Mouse (Mus musculus): ENCODE measurements at regions not wholly inside any gene's neighbourhood (a gene's known extent, or its start where the extent isn't known, plus 50 kb on each side); places are given as distances from the start of the nearest gene placed in this dataset.

DNA sequence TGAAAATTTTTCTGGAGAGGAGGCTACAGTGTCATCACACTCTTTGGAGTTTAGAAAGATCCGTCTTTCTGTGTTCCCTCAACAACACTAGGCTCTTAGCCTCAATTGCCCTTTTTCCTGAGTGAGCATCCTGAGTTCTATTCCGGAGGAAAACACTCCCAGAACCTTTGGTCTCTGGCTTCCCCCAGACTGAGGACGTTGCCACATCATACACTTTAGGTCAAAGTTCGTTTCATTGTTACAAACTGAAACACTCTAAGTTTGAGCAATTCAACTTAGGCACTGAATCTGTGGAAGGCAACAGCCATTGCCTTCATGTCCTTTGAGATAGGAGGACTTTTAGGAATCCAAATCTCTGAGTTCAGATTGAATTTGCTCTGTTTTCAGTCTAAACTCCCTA lies 85.0 kb downstream of the Arl4a start:
- H3K4me3 ChIP-seq (replicated peaks; ENCODE audit: low read depth, low read length), result no peak overlapping the region
- no peak overlapping the region for H3K9ac ChIP-seq (ENCODE audit: low read depth, low read length)
- no peaks in the 10 kb centered on the region for H3K4me1 ChIP-seq (replicated peaks; ENCODE audit: insufficient read depth, low read length)
- ATAC-seq (replicated peaks; ENCODE audit: low FRiP score, low read depth), result no peak
- no peaks in the 10 kb centered on the region for H3K27me3 ChIP-seq (ENCODE audit: insufficient read depth, low read length)
- no peaks in the 10 kb centered on the region for H3K9me3 ChIP-seq (replicated peaks; ENCODE audit: low read length)
- no peak for TF ChIP-seq CTCF (IDR thresholded peaks at IDR 0.05; ENCODE audit: low read depth)
- DNase-seq (ENCODE audit: low spot score), result no peak
- no peak overlapping the region for H3K27ac ChIP-seq
- 62% methylated on average over 4 of the region's 4 CpGs for WGBS
- H3K4me2 ChIP-seq (ENCODE audit: low read length), result no peak overlapping the region
- H3K36me3 ChIP-seq (ENCODE audit: insufficient read depth, low read length), result no peaks in the 10 kb centered on the region

DNA sequence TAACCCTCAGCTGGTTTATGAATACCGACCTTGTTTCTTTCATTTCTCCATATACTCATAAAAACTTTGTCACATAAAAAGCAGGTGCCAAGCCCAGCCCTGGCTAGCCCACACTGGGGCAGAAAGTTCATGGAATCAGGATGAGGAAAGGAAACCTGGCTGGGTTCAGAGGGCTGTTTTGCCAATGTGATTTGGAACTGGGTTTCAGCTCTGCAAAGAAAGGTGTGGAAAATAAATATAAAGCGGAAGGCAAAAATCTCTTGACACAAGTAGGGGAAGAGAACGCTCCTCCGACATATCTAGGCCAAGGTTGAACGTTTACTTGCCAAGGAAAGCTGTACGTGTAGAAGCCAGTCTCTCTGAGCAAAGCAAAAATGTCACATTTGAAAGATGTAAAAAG lies 85.9 kb downstream of the Arl4a start:
- Histone ChIP-seq H3K27me3 (ENCODE audit: insufficient read depth, low read length) (no peaks in the 10 kb centered on the region), H3K9me3 (replicated peaks; ENCODE audit: low read length) (no peaks in the 10 kb centered on the region), H3K4me3 (replicated peaks; ENCODE audit: low read depth, low read length) (no peak overlapping the region), H3K9ac (ENCODE audit: low read depth, low read length) (no peak overlapping the region), H3K4me2 (ENCODE audit: low read length) (no peak overlapping the region), H3K27ac (no peak overlapping the region), H3K36me3 (ENCODE audit: insufficient read depth, low read length) (no peaks in the 10 kb centered on the region), H3K4me1 (replicated peaks; ENCODE audit: insufficient read depth, low read length) (no peaks in the 10 kb centered on the region)
- DNase-seq (ENCODE audit: low spot score), result no peak
- ATAC-seq (replicated peaks; ENCODE audit: low FRiP score, low read depth), result no peak
- 83% methylated on average over 6 of the region's 6 CpGs for whole genome bisulfite sequencing
- no peak for TF ChIP-seq CTCF (IDR thresholded peaks at IDR 0.05; ENCODE audit: low read depth)

DNA sequence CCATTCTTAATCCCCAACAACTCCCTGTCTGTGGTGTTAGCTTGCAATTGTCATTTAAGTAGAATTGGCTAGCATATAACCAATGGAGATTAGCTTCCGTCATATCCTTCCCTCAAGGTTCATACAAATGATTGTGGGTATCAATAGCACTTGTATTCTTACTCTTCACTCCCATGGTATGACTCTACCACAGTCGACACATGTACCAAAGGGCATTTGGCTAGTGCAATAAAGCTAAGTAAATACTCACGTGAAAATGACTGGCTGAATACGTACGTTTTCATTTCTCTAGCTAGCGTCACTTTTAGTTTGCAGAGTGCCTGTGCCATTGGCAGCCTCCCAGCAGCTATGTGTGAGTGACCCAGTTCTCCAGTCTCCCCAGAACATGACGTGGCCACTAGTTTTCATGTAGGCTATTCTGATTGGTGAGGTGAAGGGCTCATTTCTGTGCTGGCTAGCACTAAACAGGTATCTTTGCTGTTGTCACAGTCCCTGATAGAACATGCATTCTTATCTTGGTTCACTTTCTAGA lies 87.5 kb downstream of the Arl4a start:
- H3K4me1 ChIP-seq (replicated peaks; ENCODE audit: insufficient read depth, low read length), result no peaks in the 10 kb centered on the region
- H3K9me3 ChIP-seq (replicated peaks; ENCODE audit: low read length), result no peaks in the 10 kb centered on the region
- no peaks in the 10 kb centered on the region for H3K27me3 ChIP-seq (ENCODE audit: insufficient read depth, low read length)
- no peak for ATAC-seq (replicated peaks; ENCODE audit: low FRiP score, low read depth)
- WGBS, result 82% methylated on average over 7 of the region's 7 CpGs
- no peak overlapping the region for H3K4me2 ChIP-seq (ENCODE audit: low read length)
- no peaks in the 10 kb centered on the region for H3K36me3 ChIP-seq (ENCODE audit: insufficient read depth, low read length)
- TF ChIP-seq CTCF (IDR thresholded peaks at IDR 0.05; ENCODE audit: low read depth), result no peak
- no peak overlapping the region for H3K9ac ChIP-seq (ENCODE audit: low read depth, low read length)
- no peak overlapping the region for H3K4me3 ChIP-seq (replicated peaks; ENCODE audit: low read depth, low read length)
- no peak overlapping the region for H3K27ac ChIP-seq
- DNase-seq (ENCODE audit: low spot score), result no peak

DNA sequence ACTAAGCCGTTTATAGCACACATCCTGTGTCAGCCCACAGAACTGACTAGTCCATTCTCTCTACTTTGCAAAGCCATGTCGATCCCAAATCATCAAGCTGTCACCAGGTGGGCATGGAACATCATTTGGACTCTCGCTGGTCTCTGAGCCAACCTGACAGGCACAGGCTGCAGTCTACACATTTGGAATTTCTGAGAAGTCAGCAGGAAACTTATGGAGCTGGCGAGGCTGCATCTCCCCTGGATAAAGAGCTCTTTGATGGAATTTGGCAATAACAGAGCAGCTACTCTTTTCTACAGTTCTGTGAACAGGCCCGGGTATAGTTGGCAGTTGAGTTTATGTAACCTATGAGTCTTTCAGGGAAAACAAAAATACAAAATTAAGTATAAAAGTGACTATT lies 94.9 kb downstream of the Arl4a start:
- ATAC-seq (replicated peaks; ENCODE audit: low FRiP score, low read depth) (no peak), DNase-seq (ENCODE audit: low spot score) (no peak)
- no peak for TF ChIP-seq CTCF (IDR thresholded peaks at IDR 0.05; ENCODE audit: low read depth)
- H3K9ac ChIP-seq (ENCODE audit: low read depth, low read length), result no peak overlapping the region
- H3K27ac ChIP-seq, result no peak overlapping the region
- H3K9me3 ChIP-seq (replicated peaks; ENCODE audit: low read length), result no peaks in the 10 kb centered on the region
- 71% methylated on average over 5 of the region's 5 CpGs for WGBS
- H3K4me3 ChIP-seq (replicated peaks; ENCODE audit: low read depth, low read length), result no peak overlapping the region
- no peak overlapping the region for H3K4me2 ChIP-seq (ENCODE audit: low read length)
- no peaks in the 10 kb centered on the region for H3K36me3 ChIP-seq (ENCODE audit: insufficient read depth, low read length)
- H3K4me1 ChIP-seq (replicated peaks; ENCODE audit: insufficient read depth, low read length), result no peaks in the 10 kb centered on the region
- no peaks in the 10 kb centered on the region for H3K27me3 ChIP-seq (ENCODE audit: insufficient read depth, low read length)

DNA sequence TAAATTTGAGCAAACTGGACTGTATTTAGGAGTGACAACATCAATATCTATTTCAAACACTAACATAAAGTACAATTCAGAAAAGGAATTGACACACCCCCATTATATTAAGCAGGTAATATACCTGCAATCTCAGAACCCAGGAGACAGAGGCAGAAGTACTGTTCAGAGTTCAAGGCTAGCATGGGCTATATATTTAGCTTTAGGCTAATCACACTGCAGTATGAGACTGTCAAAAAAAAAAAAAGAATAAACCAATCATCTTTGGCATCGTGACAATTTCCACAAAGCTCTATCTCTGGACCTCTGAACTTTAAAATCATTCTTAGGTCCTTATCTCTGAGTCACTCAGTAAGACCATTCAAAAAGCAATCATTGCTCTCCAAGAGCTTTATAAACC lies 96.7 kb downstream of the Arl4a start:
- no peaks in the 10 kb centered on the region for H3K4me1 ChIP-seq (replicated peaks; ENCODE audit: insufficient read depth, low read length)
- ATAC-seq (replicated peaks; ENCODE audit: low FRiP score, low read depth) (no peak), DNase-seq (ENCODE audit: low spot score) (no peak)
- no peak for TF ChIP-seq CTCF (IDR thresholded peaks at IDR 0.05; ENCODE audit: low read depth)
- no peaks in the 10 kb centered on the region for H3K27me3 ChIP-seq (ENCODE audit: insufficient read depth, low read length)
- no peak overlapping the region for H3K9ac ChIP-seq (ENCODE audit: low read depth, low read length)
- H3K36me3 ChIP-seq (ENCODE audit: insufficient read depth, low read length), result no peaks in the 10 kb centered on the region
- H3K27ac ChIP-seq, result no peak overlapping the region
- H3K9me3 ChIP-seq (replicated peaks; ENCODE audit: low read length), result no peaks in the 10 kb centered on the region
- WGBS, result 88% methylated on average over 1 of the region's 1 CpGs
- H3K4me2 ChIP-seq (ENCODE audit: low read length), result no peak overlapping the region
- H3K4me3 ChIP-seq (replicated peaks; ENCODE audit: low read depth, low read length), result no peak overlapping the region

DNA sequence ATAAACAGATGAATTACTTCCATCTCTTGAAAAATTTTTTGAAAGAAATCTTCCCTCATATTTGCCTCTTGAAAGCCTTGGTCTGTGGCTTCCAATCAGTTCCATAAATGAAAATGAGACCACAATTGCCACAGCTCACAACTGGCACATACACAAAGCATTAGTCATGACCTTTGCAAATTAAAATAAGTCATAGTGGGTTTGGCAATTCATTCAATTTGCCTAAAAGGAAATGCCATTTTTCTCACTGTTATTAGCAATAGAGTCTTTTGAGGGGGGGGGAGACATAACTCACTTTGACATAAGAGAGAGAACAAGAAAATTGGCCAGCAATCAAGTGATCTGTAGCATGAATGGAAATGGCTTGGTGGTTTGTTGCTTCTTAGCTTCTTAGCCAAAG lies 98.8 kb downstream of the Arl4a start:
- no peak for ATAC-seq (replicated peaks; ENCODE audit: low FRiP score, low read depth)
- H3K27me3 ChIP-seq (ENCODE audit: insufficient read depth, low read length), result no peaks in the 10 kb centered on the region
- no peak overlapping the region for H3K4me3 ChIP-seq (replicated peaks; ENCODE audit: low read depth, low read length)
- H3K9ac ChIP-seq (ENCODE audit: low read depth, low read length), result no peak overlapping the region
- H3K27ac ChIP-seq, result no peak overlapping the region
- no peak overlapping the region for H3K4me2 ChIP-seq (ENCODE audit: low read length)
- no peaks in the 10 kb centered on the region for H3K4me1 ChIP-seq (replicated peaks; ENCODE audit: insufficient read depth, low read length)
- DNase-seq (ENCODE audit: low spot score), result no peak
- H3K9me3 ChIP-seq (replicated peaks; ENCODE audit: low read length), result no peaks in the 10 kb centered on the region
- no peaks in the 10 kb centered on the region for H3K36me3 ChIP-seq (ENCODE audit: insufficient read depth, low read length)
- TF ChIP-seq CTCF (IDR thresholded peaks at IDR 0.05; ENCODE audit: low read depth), result no peak

DNA sequence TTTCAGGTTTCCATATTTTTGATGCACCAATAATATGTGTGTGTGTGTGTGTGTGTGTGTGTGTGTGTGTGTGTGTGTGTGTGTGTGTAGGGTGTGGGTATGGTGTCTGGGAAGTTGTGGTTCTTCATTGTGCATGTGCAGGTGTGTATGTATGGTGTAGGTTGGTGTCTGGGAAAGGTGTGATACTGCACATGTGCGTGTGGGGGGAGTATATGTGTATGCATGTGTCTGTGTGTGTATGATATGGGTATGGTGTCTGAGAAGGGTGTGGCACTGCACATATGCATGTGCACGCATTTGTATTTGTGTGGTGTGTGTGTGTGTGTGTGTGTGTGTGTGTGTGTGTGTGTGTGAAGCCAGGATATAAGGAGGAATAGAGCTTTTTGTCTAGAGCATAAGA lies 99.6 kb downstream of the Arl4a start:
- Histone ChIP-seq H3K27ac (no peak overlapping the region), H3K4me3 (replicated peaks; ENCODE audit: low read depth, low read length) (no peak overlapping the region), H3K9ac (ENCODE audit: low read depth, low read length) (no peak overlapping the region), H3K4me1 (replicated peaks; ENCODE audit: insufficient read depth, low read length) (no peaks in the 10 kb centered on the region), H3K27me3 (ENCODE audit: insufficient read depth, low read length) (no peaks in the 10 kb centered on the region), H3K9me3 (replicated peaks; ENCODE audit: low read length) (no peaks in the 10 kb centered on the region), H3K4me2 (ENCODE audit: low read length) (no peak overlapping the region), H3K36me3 (ENCODE audit: insufficient read depth, low read length) (no peaks in the 10 kb centered on the region)
- DNase-seq (ENCODE audit: low spot score) (no peak), ATAC-seq (replicated peaks; ENCODE audit: low FRiP score, low read depth) (no peak)
- no peak for TF ChIP-seq CTCF (IDR thresholded peaks at IDR 0.05; ENCODE audit: low read depth)
- 96% methylated on average over 2 of the region's 2 CpGs for WGBS

Measured in kidney, postnatal 0 days (tissue).